Mouse (Mus musculus): ENCODE measurements around the gene Spint5.

- no peak for TF ChIP-seq GATA1 (IDR thresholded peaks at IDR 0.05; ENCODE audit: borderline replicate concordance, low read length)
- TF ChIP-seq FLI1 (IDR thresholded peaks at IDR 0.05; ENCODE audit: low read length): no peak
Measured at GRCm38 (mm10) chr2:164739876-164740275, 24.8 kb downstream of the Spint5 start.
